Mouse (Mus musculus) CH12.LX (cell line): Measurements from ENCODE around the gene Ube2t. TPM values are rescaled to one million over a fixed set of nuclear protein-coding genes. Genes with fewer than 3 reads are reported as not detected.

ENCODE experiments used
- DNase-seq: peaks from one replicate; pipeline ENCODE4 v3.0.0-alpha.2; 2013; ENCODE audit errors: extremely low read depth
- H3K27ac ChIP-seq: 2 replicates; pipeline ENCODE4 v1.5.1; 2012; ENCODE audit warnings: low read depth, mild to moderate bottlenecking, control low read depth, moderate library complexity; ENCODE audit not compliant: insufficient read depth
- H3K27me3 ChIP-seq: replicated peaks from 2 replicates; pipeline ENCODE3; 2012; ENCODE audit warnings: inconsistent platforms
- H3K36me3 ChIP-seq, 2 experiments: replicated peaks in 1 of 2; 2 replicates each; pipeline versions ENCODE3 to v1.6.1; 2012; ENCODE audit warnings: inconsistent platforms in 1 of 2, low read length in 1 of 2, mild to moderate bottlenecking in 1 of 2, mixed read lengths in 1 of 2, moderate library complexity in 1 of 2; ENCODE audit not compliant: control insufficient read depth in 1 of 2, insufficient read depth in 1 of 2
- H3K4me1 ChIP-seq, 2 experiments: 2 replicates each; pipeline ENCODE4 v1.6.1; 2012; ENCODE audit warnings: inconsistent platforms in 1 of 2, moderate library complexity in 1 of 2; ENCODE audit not compliant: insufficient read depth in 2 of 2, control insufficient read depth in 1 of 2
- H3K4me2 ChIP-seq: 2 replicates; pipeline ENCODE4 v1.6.1; 2012; ENCODE audit warnings: low read depth, mild to moderate bottlenecking, control low read depth; ENCODE audit not compliant: poor library complexity, insufficient read depth, severe bottlenecking
- H3K4me3 ChIP-seq, 3 experiments: fragments of 150-350 bp in 1 of 3; sonication (generic) in 1 of 3; replicated peaks in 1 of 3; 2 replicates each; pipeline versions ENCODE3 to v1.5.1; 2011 to 2012; ENCODE audit warnings: low read depth in 2 of 3, low read length in 2 of 3, mild to moderate bottlenecking in 2 of 3, moderate library complexity in 2 of 3, control low read depth in 1 of 3, improper control_type of control experiment in 1 of 3, inconsistent platforms in 1 of 3, mixed read lengths in 1 of 3; ENCODE audit not compliant: poor library complexity in 1 of 3
- H3K79me2 ChIP-seq: replicated peaks from 2 replicates; pipeline ENCODE4 v1.6.1; 2012; ENCODE audit warnings: mild to moderate bottlenecking, moderate library complexity; ENCODE audit not compliant: control insufficient read depth, poor library complexity, insufficient read depth, severe bottlenecking; ENCODE audit errors: extremely low read depth
- H3K9ac ChIP-seq: 2 replicates; pipeline ENCODE4 v1.6.1; 2012; ENCODE audit warnings: low read depth, mild to moderate bottlenecking, control low read depth, moderate library complexity; ENCODE audit not compliant: insufficient read depth
- H3K9me3 ChIP-seq: replicated peaks from 2 replicates; pipeline ENCODE3; 2012; ENCODE audit warnings: low read length, inconsistent platforms, mixed read lengths
- BHLHE40 ChIP-seq: IDR thresholded peaks from 2 replicates; pipeline ENCODE4 v1.6.1; 2011; ENCODE audit warnings: mild to moderate bottlenecking, low read depth, low read length, improper control_type of control experiment
- CHD1 ChIP-seq: IDR thresholded peaks from 2 replicates; pipeline ENCODE4 v1.6.1; 2012; ENCODE audit warnings: low read depth, low read length, improper control_type of control experiment, inconsistent platforms
- CHD2 ChIP-seq: IDR thresholded peaks from 2 replicates; pipeline ENCODE4 v1.6.1; 2011; ENCODE audit warnings: low read length, improper control_type of control experiment
- CTCF ChIP-seq, 2 experiments: IDR thresholded peaks in 1 of 2; conservative IDR thresholded peaks in 1 of 2; 2 replicates each; pipeline ENCODE4 v1.5.1; 2011 to 2012; ENCODE audit warnings: low read depth in 2 of 2, low read length in 2 of 2, improper control_type of control experiment in 1 of 2, inconsistent platforms in 1 of 2, mild to moderate bottlenecking in 1 of 2, moderate library complexity in 1 of 2
- E2F4 ChIP-seq: IDR thresholded peaks from 2 replicates; pipeline ENCODE4 v1.6.1; 2011; ENCODE audit warnings: low read depth, low read length, improper control_type of control experiment; ENCODE audit not compliant: insufficient replicate concordance
- ETS1 ChIP-seq: conservative IDR thresholded peaks from 2 replicates; pipeline ENCODE4 v1.6.1; 2012; ENCODE audit warnings: low read depth, mild to moderate bottlenecking, inconsistent platforms, low read length, improper control_type of control experiment, moderate library complexity
- GABPA ChIP-seq: IDR thresholded peaks from 2 replicates; pipeline ENCODE4 v1.6.1; 2012; ENCODE audit warnings: low read depth, low read length, improper control_type of control experiment, inconsistent platforms; ENCODE audit not compliant: insufficient replicate concordance
- MAFK ChIP-seq: IDR thresholded peaks from 2 replicates; pipeline ENCODE4 v1.6.1; 2011; ENCODE audit warnings: low read length, improper control_type of control experiment; ENCODE audit not compliant: insufficient replicate concordance
- MAZ ChIP-seq: IDR thresholded peaks from 2 replicates; pipeline ENCODE4 v1.6.1; 2012; ENCODE audit warnings: low read depth, mild to moderate bottlenecking, inconsistent platforms, low read length, improper control_type of control experiment, moderate library complexity
- NRF1 ChIP-seq: IDR thresholded peaks from 2 replicates; pipeline ENCODE4 v1.6.1; 2014; ENCODE audit warnings: low read depth, mild to moderate bottlenecking, inconsistent platforms, low read length, improper control_type of control experiment, moderate library complexity
- RAD21 ChIP-seq: IDR thresholded peaks from 2 replicates; pipeline ENCODE4 v1.6.1; 2011; ENCODE audit warnings: low read depth, mild to moderate bottlenecking, low read length, improper control_type of control experiment, moderate library complexity
- USF2 ChIP-seq: conservative IDR thresholded peaks from 2 replicates; pipeline ENCODE4 v1.6.1; 2011; ENCODE audit warnings: low read depth, low read length, improper control_type of control experiment
- ZMIZ1 ChIP-seq: IDR thresholded peaks from 2 replicates; pipeline ENCODE4 v1.6.1; 2012; ENCODE audit warnings: low read depth, mild to moderate bottlenecking, inconsistent platforms, low read length, improper control_type of control experiment
- ZNF384 ChIP-seq: IDR thresholded peaks from 2 replicates; pipeline ENCODE4 v1.6.1; 2012; ENCODE audit warnings: low read depth, low read length, improper control_type of control experiment, inconsistent platforms
- dilution Hi-C: fragments of 300-500 bp; cut with MboI; formaldehyde crosslinking; loops from 2 replicates; pipeline ENCODE4 v1.14.3; 2020; ENCODE audit warnings: low sequenced_read_pairs; ENCODE audit not compliant: extremely low pct_unique_long_range_greater_than_20kb, extremely low pct_ligation_motif_present
- in situ Hi-C: fragments of 300-500 bp; cut with MboI; formaldehyde crosslinking; loops from 3 replicates; pipeline ENCODE4 v1.14.3; 2019; ENCODE audit warnings: low sequenced_read_pairs, low pct_ligation_motif_present, low pct_unique_long_range_greater_than_20kb, mixed read lengths
- polyA plus RNA-seq: library from polyadenylated mRNA; unstranded; fragments of >175 nt; gene quantifications from 2 replicates; pipeline ENCODE4 v1.2.1, GENCODE M21; 2012; ENCODE audit warnings: low read depth; ENCODE audit not compliant: insufficient read length
- total RNA-seq, 2 experiments: library from RNA; depleted of rRNA; stranded (reverse); fragments of 300-350 nt in 1 of 2; fragments of >200 nt in 1 of 2; gene quantifications; 2 replicates each; pipeline ENCODE4 v1.2.3; 2012 to 2014

Gene Ube2t
- total and polyA plus RNA-seq, 3 experiments = 19.2 to 40.2 (median 28.8) TPM

DNA sequence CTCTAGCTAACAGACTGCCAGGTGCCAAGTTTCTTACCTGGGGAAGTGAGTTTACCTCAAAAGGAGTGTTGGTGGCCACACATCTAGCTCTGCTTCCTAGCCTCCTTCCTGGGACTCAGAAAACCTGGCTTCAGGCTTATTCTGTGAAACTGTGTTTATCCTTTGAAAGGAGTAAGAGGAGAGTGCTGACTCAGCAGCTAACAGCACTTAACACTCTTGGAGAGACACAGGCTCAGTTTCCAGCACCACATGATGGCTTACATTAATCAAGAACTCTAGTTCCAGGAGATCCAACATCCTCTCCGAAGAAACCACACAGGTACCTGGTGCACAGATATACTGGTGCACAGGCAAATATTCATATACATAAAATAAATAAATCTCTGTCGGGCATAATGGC, 19.5 kb upstream of the Ube2t start:
- in situ Hi-C loops = no loop called here
- DNase-seq = no peak
- no peak overlapping the region for H3K9ac ChIP-seq
- no peak overlapping the region for H3K4me3 ChIP-seq
- H3K4me2 ChIP-seq = no peak overlapping the region
- H3K36me3 ChIP-seq = peaks cover 0 to 3% of the 10 kb centered on the region in 2 experiments
- no peak overlapping the region for H3K27ac ChIP-seq
- H3K79me2 ChIP-seq = no peaks in the 10 kb centered on the region
- no peaks in the 10 kb centered on the region for H3K9me3 ChIP-seq
- H3K4me1 ChIP-seq = no peaks in the 10 kb centered on the region
- peak; percentile 92 for TF ChIP-seq MAFK
- no peak for TF ChIP-seq CHD2
- TF ChIP-seq, all 38 proteins: peak for 1
- dilution Hi-C loops = no loop called here
- no peaks in the 10 kb centered on the region for H3K27me3 ChIP-seq

DNA sequence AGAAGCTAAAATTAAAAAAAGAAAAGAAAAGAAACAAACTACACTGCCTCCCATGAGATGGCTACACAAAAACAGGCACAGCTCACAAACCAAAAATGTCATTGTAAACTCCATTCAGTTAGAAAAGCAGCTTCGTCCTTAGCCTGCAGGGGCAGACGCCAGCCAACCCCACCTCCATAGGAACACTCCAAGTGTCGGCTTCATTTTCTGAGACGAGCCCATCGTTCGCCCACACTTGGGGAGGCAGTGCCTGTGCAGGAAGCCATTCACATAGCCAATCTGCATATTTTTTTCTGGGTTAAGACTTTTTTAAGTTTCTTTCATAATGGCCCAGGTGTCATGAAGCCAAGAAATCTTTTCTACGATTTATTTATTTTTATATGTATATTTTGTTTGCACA, 14.8 kb upstream of the Ube2t start:
- no peaks in the 10 kb centered on the region for H3K9me3 ChIP-seq
- H3K27ac ChIP-seq = no peak overlapping the region
- peaks cover 0 to 4% of the 10 kb centered on the region in 2 experiments for H3K36me3 ChIP-seq
- no peak overlapping the region for H3K4me2 ChIP-seq
- TF ChIP-seq NRF1 = no peak
- H3K79me2 ChIP-seq = no peaks in the 10 kb centered on the region
- no peak overlapping the region for H3K4me3 ChIP-seq
- no peak overlapping the region for H3K9ac ChIP-seq
- in situ Hi-C loops = no loop called here
- no peaks in the 10 kb centered on the region for H3K4me1 ChIP-seq
- dilution Hi-C loops = no loop called here
- H3K27me3 ChIP-seq = no peaks in the 10 kb centered on the region
- DNase-seq = no peak

DNA sequence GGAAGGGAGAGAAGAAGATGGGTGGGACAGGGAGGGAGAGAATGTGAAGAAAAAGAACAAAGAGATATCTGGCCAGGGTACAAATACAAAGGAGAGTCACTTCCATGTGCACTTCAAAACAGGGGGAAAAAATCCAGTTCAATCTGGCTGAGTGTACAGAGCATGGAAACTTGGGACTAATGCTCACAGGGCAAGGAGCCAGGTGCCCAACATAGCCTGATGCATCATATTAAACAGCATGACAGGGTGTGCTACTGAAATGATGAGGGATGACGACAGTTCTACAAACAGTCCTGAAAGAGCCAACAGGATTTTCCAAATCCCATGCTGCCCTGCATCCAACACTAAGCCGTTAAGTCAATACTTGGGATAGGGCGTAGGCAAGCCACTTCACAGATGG, 12.4 kb upstream of the Ube2t start:
- Histone ChIP-seq H3K9ac (no peak overlapping the region), H3K36me3 (peaks cover 0 to 4% of the 10 kb centered on the region in 2 experiments), H3K79me2 (no peaks in the 10 kb centered on the region), H3K4me2 (no peak overlapping the region), H3K27me3 (no peaks in the 10 kb centered on the region), H3K27ac (no peak overlapping the region), H3K4me3 (no peak overlapping the region), H3K4me1 (peaks cover 2 to 4% of the 10 kb centered on the region in 2 experiments), H3K9me3 (no peaks in the 10 kb centered on the region)
- dilution Hi-C loops = no loop called here
- in situ Hi-C loops = no loop called here
- DNase-seq = no peak
- no peak for TF ChIP-seq CTCF (conservative IDR thresholded peaks at IDR 0.05 in 1 of 2, IDR thresholded peaks at IDR 0.05 in 1 of 2; ENCODE audit: low read depth in 2 of 2, low read length in 2 of 2)
- TF ChIP-seq USF2 = no peak
- TF ChIP-seq GABPA = no peak
- TF ChIP-seq RAD21 = no peak
- no peak for TF ChIP-seq CHD1
- TF ChIP-seq MAZ = no peak
- TF ChIP-seq ETS1 = no peak
- no peak for TF ChIP-seq BHLHE40
- TF ChIP-seq ZMIZ1 = no peak
- TF ChIP-seq ZNF384 = no peak
- TF ChIP-seq E2F4 = no peak
